Mouse (Mus musculus): Measurements from ENCODE around the gene Mup5.
"Not testable (repeated sequence)": the region's sequence is repeated elsewhere in the genome, so short reads cannot be mapped to it uniquely, and the experiment has no call there.

GRCm38 (mm10) chr4:61822541-61822940, 12.5 kb downstream of the Mup5 start:
- not testable (repeated sequence) for TF ChIP-seq CTCF (IDR thresholded peaks at IDR 0.05; ENCODE audit: borderline replicate concordance, extremely low read depth, insufficient read depth, insufficient read length); POLR2A (IDR thresholded peaks at IDR 0.05; ENCODE audit: borderline replicate concordance, extremely low read depth, insufficient read depth, insufficient read length, poor library complexity, severe bottlenecking)
